Mouse (Mus musculus) lung, embryonic 16.5 days (tissue): Measurements from ENCODE around the gene Khdc1c. TPM values are rescaled to one million over a fixed set of nuclear protein-coding genes. Genes with fewer than 3 reads are reported as not detected.

Source experiments
- ATAC-seq: fragments of 200-750 bp; cut with Nextera tagmentation; 2 replicates; pipeline ENCODE4 v1.8.0; 2017; ENCODE audit warnings: low read depth, mild to moderate bottlenecking, moderate library complexity
- H3K27ac ChIP-seq: fragments of 300-500 bp; sonication (generic); 2 replicates; pipeline ENCODE4 v1.5.1; 2014; ENCODE audit warnings: mild to moderate bottlenecking, control low read depth, low read length
- H3K27me3 ChIP-seq: fragments of 300-500 bp; sonication (generic); 2 replicates; pipeline ENCODE4 v1.6.1; 2014; ENCODE audit warnings: low read depth, low read length, mixed read lengths; ENCODE audit not compliant: control insufficient read depth, insufficient read depth
- H3K36me3 ChIP-seq: fragments of 300-500 bp; sonication (generic); 2 replicates; pipeline ENCODE4 v1.6.1; 2014; ENCODE audit warnings: low read length; ENCODE audit not compliant: control insufficient read depth, insufficient read depth
- H3K4me1 ChIP-seq: fragments of 300-500 bp; sonication (generic); replicated peaks from 2 replicates; pipeline ENCODE4 v1.6.1; 2014; ENCODE audit warnings: low read length, mixed read lengths; ENCODE audit not compliant: control insufficient read depth, insufficient read depth
- H3K4me2 ChIP-seq: fragments of 300-500 bp; sonication (generic); 2 replicates; pipeline ENCODE4 v1.6.1; 2014; ENCODE audit warnings: low read depth, low read length, control low read depth
- H3K4me3 ChIP-seq: fragments of 300-500 bp; sonication (generic); 2 replicates; pipeline ENCODE4 v1.5.1; 2014; ENCODE audit warnings: mild to moderate bottlenecking, low read length, control low read depth
- H3K9ac ChIP-seq: fragments of 300-500 bp; sonication (generic); 2 replicates; pipeline ENCODE4 v1.6.1; 2014; ENCODE audit warnings: low read length, control low read depth
- H3K9me3 ChIP-seq: fragments of 300-500 bp; sonication (generic); 2 replicates; pipeline ENCODE4 v1.6.1; 2016; ENCODE audit warnings: low read length; ENCODE audit not compliant: control insufficient read depth
- WGBS: fragments of 180-500 bp; shearing (Covaris S2); extraction: QIAGEN DNeasy Blood & Tissue Kit; methylation state at CpG from one replicate; pipeline ENCODE4 v1.1.7; 2014; 5-methylcytosine and 5-hydroxymethylcytosine counted together
- polyA plus RNA-seq: library from polyadenylated mRNA; unstranded; fragments of >200 nt; fragmentation: Nextera tagmentation; extraction: Ambion mirVana; gene quantifications from 2 replicates; pipeline ENCODE4 v1.2.1, GENCODE M21; 2015

The Khdc1c gene
- polyA plus RNA-seq, 1 experiment from 2014 or later, result not detected

GRCm38 (mm10) chr1:21412197-21412555, 44.0 kb downstream of the Khdc1c start:
- H3K4me3 ChIP-seq, result no peak overlapping the region
- H3K9ac ChIP-seq, result no peak overlapping the region
- WGBS, result 87% methylated on average over 2 of the region's 2 CpGs
- H3K36me3 ChIP-seq, result no peaks in the 10 kb centered on the region
- no peaks in the 10 kb centered on the region for H3K9me3 ChIP-seq
- no peaks in the 10 kb centered on the region for H3K27me3 ChIP-seq
- H3K4me2 ChIP-seq, result no peak overlapping the region
- H3K27ac ChIP-seq, result no peak overlapping the region
- peaks cover 2% of the 10 kb centered on the region; the same call in 1 of the 2 replicates for H3K4me1 ChIP-seq
- ATAC-seq, result no peak

- no peak overlapping the region for H3K4me2 ChIP-seq
- H3K9ac ChIP-seq, result no peak overlapping the region
- H3K36me3 ChIP-seq, result no peaks in the 10 kb centered on the region
- no peak overlapping the region for H3K4me3 ChIP-seq
- no peak for ATAC-seq
- H3K27me3 ChIP-seq, result no peaks in the 10 kb centered on the region
- H3K27ac ChIP-seq, result no peak overlapping the region
- no peaks in the 10 kb centered on the region for H3K4me1 ChIP-seq
- no peaks in the 10 kb centered on the region for H3K9me3 ChIP-seq
Observed at GRCm38 (mm10) chr1:21419370-21419769, 51.2 kb downstream of the Khdc1c start.

Other genes with a start within 250 kb of the Khdc1c start
- gene Tmem14a, start 149.8 kb upstream of the Khdc1c start, polyA plus RNA-seq, result 10.3 and 13.3 TPM in 2 replicates
- 2.5 and 3.7 TPM in 2 replicates for gene Gsta3, start 127.7 kb upstream of the Khdc1c start, polyA plus RNA-seq
- 0.20 TPM in 1 of 2 replicates, not detected in the other for gene Khdc1a, start 18.7 kb upstream of the Khdc1c start, polyA plus RNA-seq
- gene Khdc1b, start 15.2 kb downstream of the Khdc1c start, polyA plus RNA-seq, result 0.09 and 0.13 TPM in 2 replicates